Comparison of ENCODE assay signal across 9 mouse cellular contexts in genomic region chr10:84755786-84756203, GRCm38 (mm10). TPM values are rescaled to one million over a fixed set of nuclear protein-coding genes. Genes with fewer than 3 reads are reported as not detected.
DNase-seq lines count a peak whose midpoint lies in the region; ATAC-seq lines count a peak whose summit lies in the region.
"Had no signal": no experiment of that assay in that cellular context is flagged by ENCODE, and none has a peak within 500 bp of the region (broad histone marks: within the 10 kb centered on the region; RNA-seq: fewer than 3 reads in every experiment).

Gene Rfx4, plus strand, starts transcription at chr10:84756062.

- WGBS in hindbrain, embryonic 13.5 days: under 1% methylated on average over 24 of the region's 24 CpGs
- under 1% methylated on average over 24 of the region's 24 CpGs for WGBS in midbrain, embryonic 10.5 days

- no peaks in the 10 kb centered on the region for H3K36me3 ChIP-seq in hindbrain, embryonic 13.5 days
- peaks cover 17% of the 10 kb centered on the region; the same call in 1 of the 2 replicates for H3K36me3 ChIP-seq in midbrain, embryonic 10.5 days

- peak within 1 kb of the TSS; percentile 79 for H3K9ac ChIP-seq in hindbrain, embryonic 13.5 days

- peaks cover 66% of the 10 kb centered on the region for H3K27me3 ChIP-seq in hindbrain, embryonic 13.5 days
- H3K27me3 ChIP-seq in midbrain, embryonic 10.5 days (ENCODE audit: low read depth, poor library complexity, severe bottlenecking): peaks cover 90% of the 10 kb centered on the region

- DNase-seq in layer of hippocampus, adult 8-10 months (ENCODE audit: low spot score in 2 of 2): no peak
- DNase-seq in layer of hippocampus, adult 11-12 months (ENCODE audit: low spot score): no peak
- DNase-seq in embryo, embryonic 11 days: peak; percentile 89
- DNase-seq in midbrain, embryonic 10.5 days (ENCODE audit: low spot score): peak; percentile 89
- DNase-seq in urinary bladder, adult 2 months (ENCODE audit: low spot score): no peak
- DNase-seq in right cerebral cortex, postnatal 14 days: no peak

- H3K4me2 ChIP-seq in hindbrain, embryonic 13.5 days: peak within 1 kb of the TSS; percentile 72

- peak; percentile 66 for ATAC-seq in hindbrain, embryonic 13.5 days (ENCODE audit: low FRiP score)
- ATAC-seq in erythroid progenitor cell, adult 5-6 weeks (replicated peaks; ENCODE audit: low FRiP score, poor library complexity, severe bottlenecking): no peak

- H3K27ac ChIP-seq in hindbrain, embryonic 13.5 days: peak within 1 kb of the TSS; percentile 90
- peak within 1 kb of the TSS; percentile 97 for H3K27ac ChIP-seq in midbrain, embryonic 10.5 days (replicated peaks)
- H3K27ac ChIP-seq: macrophage had no signal

- H3K4me3 ChIP-seq in hindbrain, embryonic 13.5 days: peak within 1 kb of the TSS; percentile 46
- peak within 1 kb of the TSS; percentile 85 for H3K4me3 ChIP-seq in midbrain, embryonic 10.5 days

- H3K4me1 ChIP-seq in hindbrain, embryonic 13.5 days (replicated peaks): peaks cover 65% of the 10 kb centered on the region
- H3K4me1 ChIP-seq in midbrain, embryonic 10.5 days: peaks cover 76% of the 10 kb centered on the region

- no peaks in the 10 kb centered on the region for H3K9me3 ChIP-seq in hindbrain, embryonic 13.5 days
- no peaks in the 10 kb centered on the region for H3K9me3 ChIP-seq in midbrain, embryonic 10.5 days (replicated peaks)

RNA-seq across cellular contexts. Expression of gene Rfx4, which starts in this region (rescaled TPM):
- 10 to 100 TPM; 10.9 to 12.7 (median 12.3) TPM for total RNA-seq in layer of hippocampus, adult 8-10 months (2022)
- 25.1 and 25.9 TPM in 2 replicates for polyA plus RNA-seq in hindbrain, embryonic 13.5 days (2015; fragmentation: Nextera tagmentation; extraction: Ambion mirVana)
- polyA plus RNA-seq in midbrain, embryonic 10.5 days (2016; fragmentation: Nextera tagmentation; extraction: Ambion mirVana): 61.8 and 70.6 TPM in 2 replicates
- not detected in 2 replicates for total RNA-seq in erythroid progenitor cell, adult 5-6 weeks (2015; ENCODE audit: low replicate concordance)
- not detected in 2 replicates for total RNA-seq in erythroid progenitor cell, adult 5-6 weeks (2017; ENCODE audit: low replicate concordance)
- 0.06 TPM in 1 of 2 replicates, not detected in the other for polyA plus RNA-seq in urinary bladder, adult 2 months (2012; rRNA removed)
- polyA plus RNA-seq: macrophage had no signal

Comparison
In these comparisons a context has a peak if more than half of its experiments do, and no peak if none do; other contexts are left out.
1. RNA of gene Rfx4 (total RNA-seq): 10.9 to 12.7 TPM in layer of hippocampus, adult 8-10 months; not detected in erythroid progenitor cell, adult 5-6 weeks; every median in the first group is over 10 times any median in the second.
2. RNA of gene Rfx4 (polyA plus RNA-seq): 61.8 to 70.6 TPM in midbrain, embryonic 10.5 days and 25.1 to 25.9 TPM in hindbrain, embryonic 13.5 days; 0.06 TPM in urinary bladder, adult 2 months; every median in the first group is over 10 times any median in the second.
3. DNase-seq: peak in embryo, embryonic 11 days (single experiment) and midbrain, embryonic 10.5 days (single experiment); none in layer of hippocampus, adult 8-10 months (0 of 2), layer of hippocampus, adult 11-12 months (single experiment), urinary bladder, adult 2 months (single experiment) and right cerebral cortex, postnatal 14 days (single experiment).